Mouse (Mus musculus) cerebellum, postnatal 4 days (tissue): ENCODE measurements around the gene Nlk.
A peak's percentile ranks its signal among the peaks of the same experiment; 100 is the strongest.

Experiments
- DNase-seq, 2 experiments: peaks; one replicate each; pipeline ENCODE4 v3.0.0; 2022; ENCODE audit warnings: low spot score in 2 of 2, mixed read lengths in 1 of 2

Gene Nlk

DNA sequence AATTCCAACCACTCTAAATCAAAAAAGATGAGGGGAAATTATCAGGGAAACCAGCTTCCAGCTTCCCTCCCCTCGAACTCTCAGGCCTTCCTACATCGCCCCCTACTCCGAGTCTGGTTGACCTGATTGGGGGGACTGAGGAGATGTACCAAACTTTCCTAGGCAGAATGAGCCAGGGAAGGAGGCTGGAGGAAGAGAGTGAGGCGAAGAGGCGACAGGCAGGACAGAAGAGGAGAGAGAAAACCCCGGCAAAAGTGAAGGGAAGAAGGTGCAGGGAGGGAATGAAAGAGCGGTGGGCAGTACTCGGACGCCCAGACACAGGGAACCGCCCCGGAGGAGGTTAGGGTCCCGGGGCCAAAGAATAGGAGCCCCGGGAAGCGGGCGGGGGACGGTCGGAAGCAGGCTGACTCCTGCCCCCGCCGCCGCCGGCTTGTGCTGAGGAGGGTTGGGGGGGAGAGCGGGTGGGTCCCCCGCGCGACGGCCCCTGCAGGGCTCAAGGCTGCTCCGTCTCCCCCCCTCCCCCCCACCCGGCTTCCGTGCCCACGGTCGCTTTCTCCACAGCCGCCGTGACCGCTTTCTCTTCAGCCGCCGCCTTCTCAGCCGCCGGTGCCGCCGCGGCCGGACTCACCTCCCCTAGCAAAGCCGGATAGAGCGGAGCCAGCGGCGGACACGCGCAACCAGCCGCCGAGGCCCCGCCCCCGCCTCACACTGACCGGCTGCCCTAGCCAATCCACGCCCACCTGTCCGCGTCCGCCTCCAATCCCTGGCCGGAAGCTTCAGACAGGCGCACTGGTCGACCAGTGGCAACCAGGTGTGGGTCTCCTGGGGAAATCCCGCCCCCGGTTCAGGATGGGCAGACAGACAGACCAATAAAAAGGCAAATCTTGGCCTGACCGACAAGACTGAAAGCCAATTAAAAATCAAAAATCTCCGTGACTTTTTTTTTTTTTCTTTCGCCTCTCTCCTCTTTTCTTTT lies at the start of gene Nlk:
Nlk (minus strand) TSS at position 597 of the 976 bp plus-strand sequence.
- peak; percentile 97 to 99 for DNase-seq

DNA sequence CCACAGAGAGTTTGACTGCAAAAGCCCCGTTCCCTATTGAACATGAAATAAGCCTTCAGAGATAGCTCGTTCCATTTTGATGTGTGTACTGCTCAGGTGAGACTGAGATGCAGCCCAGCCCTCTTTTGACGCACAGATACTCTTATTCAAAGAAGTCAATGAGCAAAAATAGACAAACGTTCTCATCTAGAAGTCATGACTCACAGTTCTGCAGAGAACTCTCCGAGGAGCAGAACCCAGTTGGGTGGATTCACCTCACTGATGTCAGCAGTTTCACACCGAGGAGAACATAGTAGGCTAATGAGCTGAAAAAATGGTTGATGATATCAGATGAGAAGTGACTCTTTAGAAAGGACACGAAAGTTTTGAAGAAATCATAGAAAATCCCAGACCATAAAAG lies 49.1 kb upstream of the Nlk start:
- no peak for DNase-seq

DNA sequence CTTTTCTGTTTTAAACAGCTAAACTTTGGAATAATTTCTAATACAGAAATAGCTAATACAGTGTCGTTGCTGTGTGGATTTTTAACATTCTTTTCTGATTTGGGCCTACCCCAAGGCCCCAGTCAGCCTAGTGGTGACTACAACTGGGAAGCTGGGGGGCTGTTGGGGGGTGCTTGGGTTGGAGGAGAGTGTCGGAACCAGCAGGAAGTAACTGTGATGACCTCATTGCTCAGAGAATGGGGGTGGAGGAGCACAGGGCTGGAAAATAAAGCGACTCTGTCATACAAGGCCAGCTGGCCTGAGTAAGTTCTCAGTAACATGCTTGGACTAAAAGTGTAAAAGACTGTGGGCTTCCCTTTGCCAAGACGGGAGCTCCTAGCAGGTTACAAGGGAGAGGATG lies 48.3 kb upstream of the Nlk start:
- DNase-seq, result no peak

DNA sequence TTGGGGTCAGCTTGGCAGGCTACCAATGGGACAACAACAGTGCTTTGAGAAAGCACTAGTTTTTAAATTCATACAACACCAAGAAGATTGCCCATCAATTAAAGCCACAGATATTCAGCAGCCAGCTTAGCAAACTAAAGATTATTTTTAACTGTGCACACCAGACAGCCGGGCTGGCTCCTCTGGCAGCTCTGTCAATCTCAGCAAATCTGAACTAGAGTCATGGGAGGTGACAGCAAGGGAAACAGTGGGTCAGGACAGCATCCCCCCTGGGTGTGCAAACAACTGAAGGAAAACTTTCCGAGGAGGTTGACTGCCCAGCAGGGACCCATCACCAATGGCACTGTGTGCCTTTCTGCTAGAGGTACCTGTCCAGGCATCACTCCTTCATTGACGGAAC lies 45.3 kb upstream of the Nlk start:
- DNase-seq, result no peak

DNA sequence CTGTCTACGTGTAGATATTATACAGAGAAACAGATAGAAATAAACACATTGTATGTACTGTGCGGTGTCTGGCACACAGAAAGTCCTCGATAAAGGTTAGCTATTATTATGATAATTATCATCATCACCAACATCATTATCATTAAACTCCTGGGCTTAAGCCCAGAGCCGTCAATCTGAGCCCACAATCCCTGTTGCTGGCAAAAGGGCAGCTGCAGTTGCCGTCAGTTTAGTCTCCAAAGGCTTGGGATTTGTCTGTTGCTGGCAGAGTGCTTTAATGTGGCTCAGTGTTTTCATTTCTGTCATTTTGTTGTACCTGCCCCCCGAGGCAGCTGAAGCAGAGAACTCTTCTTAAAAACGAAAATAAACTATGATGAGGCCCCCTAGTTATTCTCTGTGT lies 44.8 kb upstream of the Nlk start:
- no peak for DNase-seq

DNA sequence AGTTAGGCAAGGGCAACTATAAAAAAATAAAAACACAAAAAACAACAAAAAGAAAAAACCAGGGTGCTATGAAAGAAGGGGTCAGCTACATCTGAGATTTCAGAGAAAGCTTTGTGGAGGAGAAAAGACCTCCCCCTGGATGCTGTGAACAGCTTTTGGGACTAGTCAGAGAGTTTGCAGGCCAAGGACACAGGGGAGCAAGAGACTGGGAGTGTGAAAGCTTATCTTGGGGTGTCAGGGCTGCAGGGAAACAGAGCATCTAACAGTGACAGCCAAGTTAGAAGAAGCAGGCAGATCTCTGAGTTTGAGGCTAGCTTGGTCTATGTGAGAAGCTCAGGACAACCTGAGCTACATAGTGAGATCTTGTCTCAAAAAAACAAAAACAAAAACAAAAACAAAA lies 42.2 kb upstream of the Nlk start:
- no peak for DNase-seq

DNA sequence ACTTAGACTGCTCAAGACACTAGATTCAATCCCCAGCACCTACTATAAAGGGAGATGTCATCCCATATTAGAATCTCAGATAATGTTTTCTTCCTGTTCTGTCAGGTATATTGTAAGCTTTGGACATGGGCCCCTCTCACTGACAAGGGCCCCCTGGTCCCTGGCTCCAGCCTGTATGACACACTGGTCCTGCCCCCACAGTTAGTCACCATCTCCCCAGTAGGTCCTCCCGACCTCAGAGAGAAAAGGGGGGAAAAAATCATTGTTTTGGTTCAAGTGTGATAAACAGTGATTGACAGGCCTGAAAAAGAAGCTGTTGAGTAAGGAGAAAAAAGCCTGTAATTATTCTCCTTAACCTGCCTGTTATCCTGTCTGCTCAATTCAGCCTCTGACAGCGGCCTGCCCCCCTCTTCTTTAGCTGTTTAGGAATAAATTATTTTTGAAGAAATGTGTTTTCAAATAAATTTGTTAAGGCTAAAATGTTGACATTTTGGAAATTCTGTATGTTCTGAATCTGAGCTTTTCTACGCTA lies 39.8 kb upstream of the Nlk start:
- no peak for DNase-seq

DNA sequence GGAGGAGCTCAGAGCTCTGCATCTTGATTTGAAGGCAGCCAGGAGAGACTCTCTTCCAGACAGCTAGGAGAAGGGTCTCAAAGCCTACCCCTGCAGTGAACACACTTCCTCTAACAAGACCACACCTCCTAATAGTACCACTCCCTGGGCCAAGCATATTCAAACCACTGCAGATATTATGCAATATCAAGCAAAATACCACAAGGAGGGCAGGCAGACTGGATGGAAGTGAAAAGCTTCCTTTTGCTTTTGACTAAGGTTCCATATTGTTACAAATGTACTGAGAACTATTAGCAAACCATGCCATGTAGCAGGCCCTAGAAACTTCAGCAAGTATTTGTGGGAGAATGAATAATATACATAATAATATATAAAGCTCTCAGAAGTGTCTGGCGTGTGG lies 38.0 kb upstream of the Nlk start:
- no peak for DNase-seq

DNA sequence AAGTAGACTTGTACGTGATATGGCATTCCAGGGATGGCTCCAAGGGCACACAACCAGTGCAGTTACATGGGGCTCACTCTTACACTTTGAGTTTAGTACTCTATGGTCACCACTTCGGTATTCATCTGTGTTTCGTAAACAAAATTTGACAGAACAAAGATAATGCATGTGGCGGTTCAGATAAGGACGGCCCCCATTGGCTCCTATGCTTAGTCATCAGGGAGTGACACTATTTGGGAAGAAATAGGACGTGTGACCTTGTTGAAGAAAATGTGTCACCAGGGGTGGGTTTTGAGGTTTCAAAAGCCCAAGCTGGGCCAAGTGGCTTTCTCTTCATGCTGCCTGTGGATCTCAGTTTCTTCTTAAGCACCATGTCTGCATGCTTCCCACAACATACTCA lies 35.4 kb upstream of the Nlk start:
- no peak for DNase-seq

DNA sequence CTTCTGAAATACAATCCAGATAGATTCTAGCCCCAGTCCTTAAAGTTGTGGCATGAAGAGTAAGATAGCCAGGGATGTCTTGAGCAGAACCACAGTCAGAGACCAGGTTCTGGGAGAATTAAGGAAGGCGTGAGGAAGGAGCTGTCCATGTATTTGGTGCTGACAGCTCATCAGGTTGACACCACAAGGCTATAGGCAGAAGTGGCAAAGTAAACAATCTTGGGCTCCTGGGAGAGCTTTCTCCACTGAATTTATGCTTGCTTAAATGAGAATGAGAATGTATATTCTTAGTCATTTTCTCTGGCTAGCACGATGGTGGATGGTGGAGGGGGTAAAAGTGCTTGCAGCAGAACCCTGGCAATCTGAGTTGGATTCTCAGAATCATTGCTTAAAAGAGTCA lies 33.7 kb upstream of the Nlk start:
- DNase-seq, result no peak

DNA sequence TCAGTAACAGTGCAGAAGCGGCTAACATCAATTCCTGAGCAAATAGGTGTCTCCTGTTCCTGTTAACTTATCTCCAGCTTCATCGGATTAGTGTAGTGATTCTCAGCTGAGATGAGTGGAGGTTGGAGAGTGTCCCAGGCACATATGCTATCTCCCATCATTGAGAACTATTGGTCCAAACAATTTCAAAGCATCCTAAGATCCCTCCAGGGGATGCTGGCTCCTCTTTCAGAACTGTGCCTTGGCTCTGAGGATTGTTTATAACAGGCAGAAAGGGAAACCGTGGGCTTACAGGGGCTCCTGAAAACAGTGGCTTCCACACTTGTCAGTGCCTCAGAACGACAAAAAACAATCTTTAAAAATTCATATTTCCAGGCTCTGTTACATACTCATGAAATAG lies 30.9 kb upstream of the Nlk start:
- no peak for DNase-seq

DNA sequence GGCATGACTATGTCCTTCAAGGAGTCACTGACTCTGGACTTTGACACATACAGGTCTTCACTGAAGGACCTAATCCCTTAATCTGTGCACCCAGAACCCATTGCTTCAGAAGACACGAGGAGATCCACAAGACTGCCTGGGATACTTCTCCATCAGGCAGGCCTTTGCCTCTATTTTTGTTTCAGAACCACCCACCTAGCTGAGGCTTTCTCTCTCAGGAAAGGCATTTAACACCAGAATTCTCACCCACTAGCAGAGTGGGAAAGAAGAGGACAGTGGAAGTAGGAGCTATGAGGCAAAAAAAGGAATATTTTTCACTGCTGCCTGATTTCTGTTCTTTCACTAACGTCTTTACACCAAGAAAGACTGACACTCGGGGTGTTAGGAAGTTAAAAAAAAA lies 29.2 kb upstream of the Nlk start:
- no peak for DNase-seq

DNA sequence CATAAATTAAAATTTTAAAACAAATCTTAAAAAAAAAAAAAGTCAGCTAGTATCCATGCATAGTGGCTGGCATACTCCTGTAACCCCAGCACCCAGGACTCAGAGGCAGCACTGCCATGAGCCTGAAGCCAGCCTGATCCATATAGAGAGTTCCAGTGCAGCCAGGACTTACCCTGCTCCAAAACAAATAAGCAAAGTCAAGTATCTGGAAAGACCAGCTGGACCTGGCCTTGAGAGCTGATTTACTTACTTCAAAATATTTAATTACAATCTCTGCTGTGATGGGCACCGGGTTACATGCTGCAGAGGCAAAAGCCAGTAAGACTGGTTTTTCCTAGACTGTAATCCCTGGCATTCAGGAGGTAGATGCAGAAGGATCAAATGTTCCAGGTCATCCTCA lies 27.6 kb upstream of the Nlk start:
- DNase-seq, result no peak

DNA sequence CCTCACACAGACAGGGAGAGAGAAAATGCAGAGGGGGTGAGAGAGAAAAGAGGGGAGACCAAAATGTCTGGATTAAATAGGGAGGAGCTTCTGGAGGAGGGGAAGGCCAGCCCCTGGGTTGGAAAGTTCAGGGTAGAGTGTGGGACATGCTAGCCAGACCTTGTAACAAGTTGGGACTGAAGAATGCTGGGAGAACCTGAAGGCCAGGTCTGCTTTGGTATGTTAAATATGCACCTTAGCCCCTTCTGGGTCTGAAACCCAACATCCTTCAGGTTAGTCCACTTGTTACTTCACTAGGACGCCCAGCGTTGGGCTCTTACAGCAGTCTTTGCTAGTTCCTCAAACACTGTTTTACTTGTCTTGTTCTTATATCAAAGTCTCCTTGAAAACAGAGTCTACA lies 24.2 kb upstream of the Nlk start:
- DNase-seq, result no peak

DNA sequence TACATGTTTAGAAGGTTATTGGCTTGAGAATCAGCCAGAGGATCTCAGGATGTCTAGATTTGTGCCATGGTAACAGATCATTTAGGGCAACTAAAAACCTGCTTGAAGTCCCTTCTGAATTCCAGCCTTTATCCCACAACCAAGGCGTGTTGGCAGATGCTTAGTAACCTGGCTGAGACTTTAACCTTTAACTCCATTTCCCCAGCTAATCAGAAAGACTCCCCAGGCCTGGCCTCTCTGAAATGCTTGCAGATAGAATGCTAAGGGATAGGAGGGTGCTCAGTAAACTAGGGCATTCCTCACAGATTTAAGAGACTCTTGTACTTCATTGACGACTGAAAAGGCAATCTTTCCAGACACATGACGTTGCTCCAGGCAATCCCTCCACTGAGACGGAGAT lies 20.5 kb upstream of the Nlk start:
- no peak for DNase-seq

DNA sequence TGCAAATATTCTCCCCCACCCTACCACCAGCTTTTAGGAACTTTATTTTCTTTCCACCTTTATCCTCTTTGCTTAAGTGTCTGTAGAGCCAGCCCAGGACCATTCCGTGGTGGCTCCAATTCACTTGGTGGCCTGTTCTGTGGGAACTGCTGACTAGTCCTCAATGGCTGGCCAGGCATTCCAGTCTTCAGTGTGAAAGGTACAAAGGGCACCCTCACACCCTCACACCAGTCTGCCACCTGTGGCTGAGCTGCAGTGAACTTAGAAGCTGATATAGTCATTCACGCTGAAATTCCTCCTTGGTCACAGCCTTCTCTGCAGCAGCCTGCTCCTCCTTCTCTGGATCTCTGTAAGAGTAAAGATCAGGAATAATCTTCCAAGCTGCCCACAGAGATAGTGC lies 11.5 kb upstream of the Nlk start:
- DNase-seq, result no peak

DNA sequence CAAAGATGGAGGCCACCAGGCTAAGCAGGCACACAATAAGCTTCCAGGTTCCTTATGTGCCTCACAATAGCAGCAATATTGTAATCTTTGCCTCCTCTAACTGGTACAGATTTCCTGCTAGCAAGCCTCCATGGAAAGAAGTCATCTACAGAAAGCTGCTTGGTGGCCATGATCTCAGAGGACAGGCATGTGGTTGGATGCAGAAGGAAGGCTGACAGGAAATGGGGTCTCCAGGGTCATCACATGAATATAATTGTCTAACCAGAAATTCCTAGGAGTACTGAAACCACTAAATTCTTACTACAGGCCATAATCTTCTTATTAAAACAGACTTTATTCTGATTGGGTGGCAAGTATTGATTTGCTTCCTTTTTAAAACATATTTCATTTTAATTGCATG lies 8.9 kb upstream of the Nlk start:
- DNase-seq, result no peak

DNA sequence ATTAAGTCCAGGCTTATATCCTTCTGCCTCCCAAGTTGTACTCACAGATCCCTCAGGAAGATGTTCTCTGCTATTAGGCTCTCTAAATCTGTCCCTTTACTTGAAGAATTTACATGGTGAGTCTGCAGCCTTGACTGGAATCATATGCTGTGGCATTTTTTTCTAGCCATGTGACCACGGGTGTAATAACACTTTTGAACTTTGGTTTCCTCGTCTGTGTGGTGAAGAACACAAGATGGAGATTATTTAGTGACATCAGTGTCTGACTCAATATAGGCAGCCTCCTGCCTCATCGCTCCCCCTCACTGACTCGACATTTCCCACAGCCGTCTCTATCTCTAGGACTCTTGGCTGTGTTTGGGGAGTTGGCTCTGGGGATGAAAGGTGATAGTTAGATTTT lies 5.9 kb upstream of the Nlk start:
- no peak for DNase-seq

DNA sequence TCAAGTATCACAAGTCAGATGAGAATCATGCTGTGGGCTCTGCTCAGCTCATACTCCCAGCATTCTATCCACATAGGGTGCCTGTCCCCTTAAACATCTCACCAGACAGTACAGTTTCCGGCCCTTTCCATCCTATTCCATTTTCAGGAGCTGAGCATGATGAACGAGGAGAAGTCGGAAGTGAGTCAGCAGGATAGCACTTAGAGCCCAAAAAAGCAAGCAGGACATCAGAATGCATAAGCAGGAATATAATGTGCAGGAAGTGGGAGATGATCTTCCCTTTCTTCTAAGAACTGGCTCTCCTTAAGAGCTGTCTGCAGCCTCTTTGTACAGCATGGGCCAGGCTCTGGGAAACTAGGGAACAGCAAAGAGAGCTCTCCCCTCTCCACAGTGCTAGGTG lies 5.1 kb upstream of the Nlk start:
- DNase-seq, result no peak

DNA sequence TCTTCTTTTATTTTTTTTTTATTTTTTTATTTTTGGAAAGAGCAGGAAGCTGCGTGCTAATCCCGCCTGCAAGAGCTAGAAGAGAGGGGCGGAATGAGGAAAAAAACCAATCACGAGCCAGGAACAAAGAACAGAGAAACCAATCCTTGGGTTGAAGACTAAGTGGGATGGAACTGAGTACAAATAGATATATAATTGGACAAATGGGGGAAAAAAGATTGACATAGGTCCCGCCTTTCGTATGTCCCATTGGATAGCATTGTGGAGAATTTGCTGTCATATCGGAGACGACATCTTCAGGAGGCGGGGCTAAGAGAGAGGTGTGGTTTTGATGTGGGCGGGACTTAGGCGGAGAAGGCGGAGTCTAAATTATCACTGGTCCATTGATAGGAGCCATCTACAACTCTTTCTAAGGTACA lies 589 bp upstream of the Nlk start:
- DNase-seq, result peak; percentile 58 to 85

DNA sequence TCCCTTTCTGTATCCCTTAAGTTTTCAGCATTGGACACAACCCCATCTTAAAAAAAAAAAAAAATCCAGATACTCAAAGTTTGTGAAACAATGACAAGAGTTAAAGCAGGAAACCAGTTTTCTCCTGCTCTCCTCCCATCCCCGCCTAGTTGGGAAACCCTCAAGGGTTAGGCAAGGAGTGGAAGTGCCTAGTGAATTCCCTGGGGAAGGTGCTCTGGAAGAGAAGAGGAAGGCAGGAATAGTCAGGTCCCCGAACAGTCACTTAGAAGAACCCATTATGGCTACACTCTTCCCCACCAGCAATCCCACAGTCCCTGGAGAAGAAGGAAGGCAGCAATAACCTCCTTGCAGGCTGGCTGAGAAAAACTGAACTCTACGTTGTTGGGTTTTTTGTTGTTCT lies 2.9 kb downstream of the Nlk start:
- no peak for DNase-seq

DNA sequence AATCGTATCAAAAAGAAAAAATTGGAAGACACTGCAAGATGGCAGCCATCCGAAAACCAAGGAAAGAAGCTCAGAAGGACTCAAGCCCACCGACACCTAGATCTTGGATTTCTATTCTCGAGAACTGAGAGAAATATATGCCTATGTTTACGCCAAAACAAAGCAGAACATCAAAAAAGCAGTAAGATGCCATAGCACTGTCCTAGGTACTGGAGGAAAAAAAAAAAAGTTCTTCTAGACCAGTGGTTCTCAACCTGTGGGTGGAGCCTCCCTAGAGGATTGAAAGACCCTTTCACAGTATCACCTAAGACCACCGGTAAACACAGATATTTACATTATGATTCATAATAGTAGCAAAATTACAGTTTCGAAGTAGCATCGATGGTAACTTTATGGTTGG lies 3.9 kb downstream of the Nlk start:
- DNase-seq, result no peak

DNA sequence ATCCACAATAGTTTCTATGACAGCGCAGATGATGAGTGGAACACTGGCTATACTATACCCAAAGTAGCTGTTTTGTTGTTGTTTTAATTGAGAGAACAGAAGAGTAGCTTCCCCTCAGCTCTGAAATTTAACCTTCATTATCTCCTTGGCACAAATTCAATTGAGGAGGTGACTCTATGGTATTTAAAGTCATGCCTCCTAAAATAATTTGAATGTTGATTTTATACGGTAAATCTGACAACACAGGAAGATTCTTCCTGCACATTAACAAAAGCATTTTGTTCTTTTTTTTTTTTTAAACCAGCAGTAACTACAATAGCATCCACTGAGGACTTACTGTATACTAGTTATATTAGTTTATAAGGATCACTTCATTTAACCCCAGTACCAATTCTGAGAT lies 6.0 kb downstream of the Nlk start:
- DNase-seq, result no peak

DNA sequence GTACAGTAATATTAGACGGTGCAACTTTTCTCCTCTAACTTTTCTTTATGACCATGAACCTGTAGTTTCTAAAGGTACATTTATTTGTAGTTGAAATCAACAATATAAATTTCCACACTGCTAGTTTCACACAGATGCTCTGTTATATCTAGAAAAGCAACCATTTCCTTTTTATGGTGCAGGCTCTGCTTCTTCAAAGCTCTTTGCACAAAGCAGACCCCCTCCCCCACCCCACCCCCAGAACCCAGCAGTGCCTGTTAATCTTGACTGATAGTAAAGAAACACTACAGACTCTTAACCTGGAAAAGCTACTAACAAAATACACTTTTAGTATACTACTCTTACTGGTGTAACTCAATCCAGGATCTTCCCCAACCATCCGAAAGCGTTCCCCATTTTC lies 6.6 kb downstream of the Nlk start:
- no peak for DNase-seq
